ENCODE assay signal across 8 mouse cellular contexts in genomic region chr7:104199822-104200221, GRCm38 (mm10). TPM values are rescaled to one million over a fixed set of nuclear protein-coding genes. Genes with fewer than 3 reads are reported as not detected.
DNase-seq lines count a peak whose midpoint lies in the region; ATAC-seq and TF ChIP-seq lines count a peak whose summit lies in the region.

No protein-coding gene starts in this region.

- no peak for TF ChIP-seq POLR2A in cortical plate, adult 2 months (IDR thresholded peaks at IDR 0.05; ENCODE audit: extremely low read depth, insufficient read depth, low read length)

- H3K4me3 ChIP-seq in cortical plate, adult 2 months (ENCODE audit: insufficient read depth, low read length): no peak overlapping the region
- no peak overlapping the region for H3K4me3 ChIP-seq in kidney, embryonic 14.5 days (ENCODE audit: low read length)
- H3K4me3 ChIP-seq in liver, embryonic 14.5 days (ENCODE audit: insufficient read depth in 1 of 2, low read depth in 2 of 2, low read length in 2 of 2): no peak overlapping the region

- no peak overlapping the region for H3K4me2 ChIP-seq in kidney, embryonic 14.5 days (replicated peaks; ENCODE audit: low read depth, low read length)
- no peak overlapping the region for H3K4me2 ChIP-seq in liver, embryonic 14.5 days (ENCODE audit: low read depth)

- TF ChIP-seq EP300 in liver, embryonic 14.5 days (IDR thresholded peaks at IDR 0.05; ENCODE audit: low read depth): no peak

- H3K36me3 ChIP-seq in kidney, embryonic 14.5 days (ENCODE audit: control insufficient read depth, insufficient read depth, low read length): no peaks in the 10 kb centered on the region
- H3K36me3 ChIP-seq in liver, embryonic 14.5 days (replicated peaks; ENCODE audit: control insufficient read depth, insufficient read depth, low read depth): no peaks in the 10 kb centered on the region

- H3K9ac ChIP-seq in kidney, embryonic 14.5 days (ENCODE audit: low read depth, low read length): no peak overlapping the region
- H3K9ac ChIP-seq in liver, embryonic 14.5 days (replicated peaks): no peak overlapping the region

- H3K4me1 ChIP-seq in cortical plate, adult 2 months (ENCODE audit: control insufficient read depth, insufficient read depth, low read length): no peaks in the 10 kb centered on the region
- no peaks in the 10 kb centered on the region for H3K4me1 ChIP-seq in kidney, embryonic 14.5 days (ENCODE audit: control insufficient read depth, insufficient read depth, low read length)
- no peaks in the 10 kb centered on the region for H3K4me1 ChIP-seq in liver, embryonic 14.5 days (replicated peaks; ENCODE audit: control insufficient read depth in 2 of 2, insufficient read depth in 2 of 2, low read length in 1 of 2)

- ATAC-seq in kidney, embryonic 14.5 days (ENCODE audit: low FRiP score, low TSS enrichment): peak; percentile 83; the same call in 1 of the 2 replicates
- ATAC-seq in liver, embryonic 14.5 days (ENCODE audit: insufficient read depth): peak; percentile 59

- no peak overlapping the region for H3K27ac ChIP-seq in cortical plate, adult 2 months (ENCODE audit: insufficient read depth, low read length)
- H3K27ac ChIP-seq in kidney, embryonic 14.5 days (ENCODE audit: low read depth, low read length): no peak overlapping the region
- H3K27ac ChIP-seq in liver, embryonic 14.5 days: no peak overlapping the region

- peak; percentile 83 for DNase-seq in 3T3-L1 (ENCODE audit: low read depth, low spot score)
- peak; percentile 56 for DNase-seq in Muller cell, postnatal 12 days (ENCODE audit: inconsistent ontology term)
- DNase-seq in gastrocnemius, postnatal 4 days (ENCODE audit: low spot score in 2 of 2): peak; percentile 23 to 54
- DNase-seq in liver, embryonic 14.5 days (ENCODE audit: low read depth in 3 of 3, low spot score in 3 of 3): peak; percentile 19 to 33 (median 32)
- DNase-seq in retina, embryonic 14.5 days (ENCODE audit: low spot score): peak; percentile 82
- peak; percentile 82 for DNase-seq in thymus, postnatal 4 days

- WGBS in kidney, embryonic 14.5 days: 5% methylated on average over 5 of the region's 5 CpGs
- WGBS in liver, embryonic 14.5 days (ENCODE audit: insufficient replicate concordance): 2% methylated on average over 5 of the region's 5 CpGs

- no peaks in the 10 kb centered on the region for H3K27me3 ChIP-seq in kidney, embryonic 14.5 days (ENCODE audit: control insufficient read depth, insufficient read depth, low read length)
- H3K27me3 ChIP-seq in liver, embryonic 14.5 days (ENCODE audit: control insufficient read depth, insufficient read depth, low read length): no peaks in the 10 kb centered on the region

- TF ChIP-seq CTCF in cortical plate, adult 2 months (IDR thresholded peaks at IDR 0.05; ENCODE audit: extremely low read depth, insufficient read depth, low read length): peak; percentile 77
- TF ChIP-seq CTCF in liver, embryonic 14.5 days (IDR thresholded peaks at IDR 0.05; ENCODE audit: low read depth): peak; percentile 92

- H3K9me3 ChIP-seq in kidney, embryonic 14.5 days (ENCODE audit: control insufficient read depth, low read length): no peaks in the 10 kb centered on the region
- H3K9me3 ChIP-seq in liver, embryonic 14.5 days (ENCODE audit: control insufficient read depth, low read length): no peaks in the 10 kb centered on the region

RNA-seq across cellular contexts. Expression of gene Olfr649, which starts 4.0 kb away (rescaled TPM):
- polyA plus RNA-seq in cortical plate, adult 2 months (2012; rRNA removed): not detected in 2 replicates
- total RNA-seq in gastrocnemius, postnatal 4 days (2021): not detected
- not detected in 2 replicates for polyA plus RNA-seq in kidney, embryonic 14.5 days (2014; fragmentation: Nextera tagmentation; extraction: Ambion mirVana)
- not detected in 2 replicates for polyA plus RNA-seq in liver, embryonic 14.5 days (2012; rRNA removed)
- polyA plus RNA-seq in liver, embryonic 14.5 days (2014; fragmentation: Nextera tagmentation; extraction: Ambion mirVana): not detected in 2 replicates

RNA-seq across cellular contexts. Expression of gene Olfr648, which starts 16.6 kb away (rescaled TPM):
- polyA plus RNA-seq in cortical plate, adult 2 months (2012; rRNA removed): 0.15 and 0.19 TPM in 2 replicates
- total RNA-seq in gastrocnemius, postnatal 4 days (2021): not detected
- polyA plus RNA-seq in kidney, embryonic 14.5 days (2014; fragmentation: Nextera tagmentation; extraction: Ambion mirVana): 0.12 and 0.14 TPM in 2 replicates
- polyA plus RNA-seq in liver, embryonic 14.5 days (2012; rRNA removed): 0.01 and 0.06 TPM in 2 replicates
- 0.04 TPM in 1 of 2 replicates, not detected in the other for polyA plus RNA-seq in liver, embryonic 14.5 days (2014; fragmentation: Nextera tagmentation; extraction: Ambion mirVana)

RNA-seq across cellular contexts. Expression of gene Trim6, which starts 18.8 kb away (rescaled TPM):
- polyA plus RNA-seq in cortical plate, adult 2 months (2012; rRNA removed): 0.38 and 0.57 TPM in 2 replicates
- total RNA-seq in gastrocnemius, postnatal 4 days (2021): 1 to 10 TPM in 1 of 2 experiments, under 1 TPM in 1; 0.57 to 1.3 TPM
- 1.3 and 2.5 TPM in 2 replicates for polyA plus RNA-seq in kidney, embryonic 14.5 days (2014; fragmentation: Nextera tagmentation; extraction: Ambion mirVana)
- polyA plus RNA-seq in liver, embryonic 14.5 days (2012; rRNA removed): 0.38 and 0.43 TPM in 2 replicates
- polyA plus RNA-seq in liver, embryonic 14.5 days (2014; fragmentation: Nextera tagmentation; extraction: Ambion mirVana): 0.28 and 0.44 TPM in 2 replicates

RNA-seq across cellular contexts. Expression of gene Olfm5, which starts 35.2 kb away (rescaled TPM):
- 0.04 TPM in 1 of 2 replicates, not detected in the other for polyA plus RNA-seq in cortical plate, adult 2 months (2012; rRNA removed)
- total RNA-seq in gastrocnemius, postnatal 4 days (2021): not detected
- polyA plus RNA-seq in kidney, embryonic 14.5 days (2014; fragmentation: Nextera tagmentation; extraction: Ambion mirVana): not detected in 2 replicates
- polyA plus RNA-seq in liver, embryonic 14.5 days (2012; rRNA removed): not detected in 2 replicates
- polyA plus RNA-seq in liver, embryonic 14.5 days (2014; fragmentation: Nextera tagmentation; extraction: Ambion mirVana): not detected in 2 replicates

RNA-seq across cellular contexts. Expression of gene Trim34a, which starts 44.4 kb away (rescaled TPM):
- polyA plus RNA-seq in cortical plate, adult 2 months (2012; rRNA removed): 2.8 and 3.4 TPM in 2 replicates
- total RNA-seq in gastrocnemius, postnatal 4 days (2021): 1 to 10 TPM; 1.8 to 2.0 TPM
- 1.4 and 1.5 TPM in 2 replicates for polyA plus RNA-seq in kidney, embryonic 14.5 days (2014; fragmentation: Nextera tagmentation; extraction: Ambion mirVana)
- polyA plus RNA-seq in liver, embryonic 14.5 days (2012; rRNA removed): 1.1 and 1.4 TPM in 2 replicates
- polyA plus RNA-seq in liver, embryonic 14.5 days (2014; fragmentation: Nextera tagmentation; extraction: Ambion mirVana): 1.3 and 1.7 TPM in 2 replicates

Comparison
In these comparisons a context has a peak if more than half of its experiments do, and no peak if none do; other contexts are left out.
1. DNase-seq: peak in every context shown above with its lines; median percentile 83 in 3T3-L1; 82 in retina, embryonic 14.5 days; 82 in thymus, postnatal 4 days; 56 in Muller cell, postnatal 12 days; 38 in gastrocnemius, postnatal 4 days; 32 in liver, embryonic 14.5 days.